Mouse (Mus musculus) CH12.LX (cell line): ENCODE measurements at regions not wholly inside any gene's neighbourhood (a gene's known extent, or its start where the extent isn't known, plus 50 kb on each side); places are given as distances from the start of the nearest gene placed in this dataset.

ENCODE experiments used
- DNase-seq: peaks from one replicate; pipeline ENCODE4 v3.0.0-alpha.2; 2013; ENCODE audit errors: extremely low read depth
- H3K27ac ChIP-seq: 2 replicates; pipeline ENCODE4 v1.5.1; 2012; ENCODE audit warnings: low read depth, mild to moderate bottlenecking, control low read depth, moderate library complexity; ENCODE audit not compliant: insufficient read depth
- H3K27me3 ChIP-seq: replicated peaks from 2 replicates; pipeline ENCODE3; 2012; ENCODE audit warnings: inconsistent platforms
- H3K36me3 ChIP-seq, 2 experiments: replicated peaks in 1 of 2; 2 replicates each; pipeline versions ENCODE3 to v1.6.1; 2012; ENCODE audit warnings: inconsistent platforms in 1 of 2, low read length in 1 of 2, mild to moderate bottlenecking in 1 of 2, mixed read lengths in 1 of 2, moderate library complexity in 1 of 2; ENCODE audit not compliant: control insufficient read depth in 1 of 2, insufficient read depth in 1 of 2
- H3K4me1 ChIP-seq, 2 experiments: 2 replicates each; pipeline ENCODE4 v1.6.1; 2012; ENCODE audit warnings: inconsistent platforms in 1 of 2, moderate library complexity in 1 of 2; ENCODE audit not compliant: insufficient read depth in 2 of 2, control insufficient read depth in 1 of 2
- H3K4me2 ChIP-seq: 2 replicates; pipeline ENCODE4 v1.6.1; 2012; ENCODE audit warnings: low read depth, mild to moderate bottlenecking, control low read depth; ENCODE audit not compliant: poor library complexity, insufficient read depth, severe bottlenecking
- H3K4me3 ChIP-seq, 3 experiments: fragments of 150-350 bp in 1 of 3; sonication (generic) in 1 of 3; replicated peaks in 1 of 3; 2 replicates each; pipeline versions ENCODE3 to v1.5.1; 2011 to 2012; ENCODE audit warnings: low read depth in 2 of 3, low read length in 2 of 3, mild to moderate bottlenecking in 2 of 3, moderate library complexity in 2 of 3, control low read depth in 1 of 3, improper control_type of control experiment in 1 of 3, inconsistent platforms in 1 of 3, mixed read lengths in 1 of 3; ENCODE audit not compliant: poor library complexity in 1 of 3
- H3K79me2 ChIP-seq: replicated peaks from 2 replicates; pipeline ENCODE4 v1.6.1; 2012; ENCODE audit warnings: mild to moderate bottlenecking, moderate library complexity; ENCODE audit not compliant: control insufficient read depth, poor library complexity, insufficient read depth, severe bottlenecking; ENCODE audit errors: extremely low read depth
- H3K9ac ChIP-seq: 2 replicates; pipeline ENCODE4 v1.6.1; 2012; ENCODE audit warnings: low read depth, mild to moderate bottlenecking, control low read depth, moderate library complexity; ENCODE audit not compliant: insufficient read depth
- H3K9me3 ChIP-seq: replicated peaks from 2 replicates; pipeline ENCODE3; 2012; ENCODE audit warnings: low read length, inconsistent platforms, mixed read lengths
- CTCF ChIP-seq, 2 experiments: IDR thresholded peaks in 1 of 2; conservative IDR thresholded peaks in 1 of 2; 2 replicates each; pipeline ENCODE4 v1.5.1; 2011 to 2012; ENCODE audit warnings: low read depth in 2 of 2, low read length in 2 of 2, improper control_type of control experiment in 1 of 2, inconsistent platforms in 1 of 2, mild to moderate bottlenecking in 1 of 2, moderate library complexity in 1 of 2
- ELF1 ChIP-seq: IDR thresholded peaks from 2 replicates; pipeline ENCODE4 v1.6.1; 2014; ENCODE audit warnings: low read depth, mild to moderate bottlenecking, inconsistent platforms, low read length, improper control_type of control experiment
- MAFK ChIP-seq: IDR thresholded peaks from 2 replicates; pipeline ENCODE4 v1.6.1; 2011; ENCODE audit warnings: low read length, improper control_type of control experiment; ENCODE audit not compliant: insufficient replicate concordance
- MEF2A ChIP-seq: IDR thresholded peaks from 2 replicates; pipeline ENCODE4 v1.6.1; 2014; ENCODE audit warnings: low read depth, mild to moderate bottlenecking, inconsistent platforms, low read length, improper control_type of control experiment, borderline replicate concordance
- dilution Hi-C: fragments of 300-500 bp; cut with MboI; formaldehyde crosslinking; loops from 2 replicates; pipeline ENCODE4 v1.14.3; 2020; ENCODE audit warnings: low sequenced_read_pairs; ENCODE audit not compliant: extremely low pct_unique_long_range_greater_than_20kb, extremely low pct_ligation_motif_present
- in situ Hi-C: fragments of 300-500 bp; cut with MboI; formaldehyde crosslinking; loops from 3 replicates; pipeline ENCODE4 v1.14.3; 2019; ENCODE audit warnings: low sequenced_read_pairs, low pct_ligation_motif_present, low pct_unique_long_range_greater_than_20kb, mixed read lengths

DNA sequence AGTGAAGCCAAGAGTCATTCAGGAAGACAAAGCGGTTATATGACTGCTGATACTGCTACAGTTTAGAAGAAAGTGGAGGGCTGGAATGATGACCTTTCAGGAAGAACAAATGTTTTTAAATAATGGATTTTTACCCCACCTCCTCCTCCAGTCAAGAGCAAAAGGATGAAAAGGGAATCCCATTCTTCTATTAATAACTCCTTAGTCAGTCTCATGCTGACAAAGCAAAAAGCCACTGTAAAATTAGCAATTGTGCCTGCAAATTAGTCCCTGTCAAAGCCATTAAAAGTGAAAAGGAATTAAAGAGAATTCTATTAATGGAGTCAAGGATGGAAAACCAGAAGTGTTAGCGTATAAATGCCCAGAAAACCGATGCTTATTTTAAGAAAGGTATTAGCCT is 60.2 kb upstream of the Gm12695 start:
- no peak for DNase-seq
- Histone ChIP-seq H3K27me3 (no peaks in the 10 kb centered on the region), H3K4me2 (no peak overlapping the region), H3K9me3 (peaks cover 15% of the 10 kb centered on the region), H3K4me1 (no peaks in the 10 kb centered on the region), H3K36me3 (no peaks in the 10 kb centered on the region), H3K9ac (no peak overlapping the region), H3K79me2 (no peaks in the 10 kb centered on the region)
- dilution Hi-C loops = no loop called here
- TF ChIP-seq MEF2A = no peak
- TF ChIP-seq CTCF (conservative IDR thresholded peaks at IDR 0.05 in 1 of 2, IDR thresholded peaks at IDR 0.05 in 1 of 2; ENCODE audit: low read depth in 2 of 2, low read length in 2 of 2) = no peak
- TF ChIP-seq ELF1 = no peak
- no peak for TF ChIP-seq MAFK
- TF ChIP-seq, all 38 proteins: peak for 0
- no peak overlapping the region for H3K4me3 ChIP-seq
- H3K27ac ChIP-seq = no peak overlapping the region
- in situ Hi-C loops = no loop called here
